Mouse (Mus musculus) retina, postnatal 1 day (tissue): ENCODE data around the gene Slc22a7.

Source experiments
- DNase-seq: peaks from one replicate; pipeline ENCODE4 v3.0.0-alpha.2; 2012

Gene Slc22a7

DNA sequence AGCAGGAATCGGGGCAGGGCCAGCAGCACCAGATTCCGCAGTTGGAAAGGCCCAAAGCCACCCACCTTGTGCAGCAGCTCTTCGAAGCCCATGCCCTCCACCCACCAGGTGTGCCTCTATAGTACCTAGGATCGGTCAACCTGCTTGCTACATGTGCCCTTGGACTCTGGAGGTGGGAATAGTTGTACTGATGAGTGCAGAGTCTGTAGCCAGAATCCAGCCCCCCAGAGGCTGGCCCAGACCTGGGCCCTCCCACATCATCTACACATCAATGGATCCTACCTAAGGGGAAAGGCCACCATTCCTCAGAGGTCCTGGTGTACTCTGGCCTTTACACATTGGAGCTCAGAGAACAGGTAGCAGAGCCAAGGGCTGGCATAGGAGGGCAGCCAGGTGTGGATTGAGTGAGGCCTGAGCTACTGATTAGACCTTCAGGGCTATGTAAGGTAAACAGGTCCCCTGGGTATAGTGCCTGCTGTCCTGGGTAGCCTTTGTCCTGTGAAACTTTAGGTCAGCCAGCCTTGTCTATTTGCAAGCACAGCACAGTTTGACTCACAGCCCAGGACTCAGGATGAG, at the start of gene Slc22a7:
Gene Slc22a7 (minus strand): TSS at position 160 of the 576 bp plus-strand sequence.
- no peak for DNase-seq

DNA sequence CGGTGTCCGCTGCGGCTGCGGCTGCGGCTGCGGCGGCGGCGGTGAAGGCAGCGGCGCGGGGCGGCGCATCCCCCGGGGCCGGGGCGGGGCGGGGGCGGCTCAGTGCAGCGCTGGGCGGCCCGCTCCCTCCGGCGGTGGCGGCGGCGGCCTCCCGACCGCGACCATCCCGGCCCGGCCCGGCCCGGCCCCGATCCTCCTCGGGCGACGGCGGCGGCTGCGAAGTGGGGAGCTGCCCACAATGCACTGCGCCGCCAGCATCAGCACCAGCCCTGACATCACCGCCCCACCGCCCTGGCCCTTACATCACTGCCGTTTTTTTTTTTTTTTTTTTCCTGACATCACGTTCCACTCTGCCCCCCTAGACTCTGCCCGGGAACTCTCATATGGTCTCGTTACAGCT, 49.2 kb upstream of the Slc22a7 start, which contains the start of gene Ttbk1:
Gene Ttbk1 (minus strand): TSS at position 245 of the 400 bp plus-strand sequence.
- peak; percentile 72 for DNase-seq

DNA sequence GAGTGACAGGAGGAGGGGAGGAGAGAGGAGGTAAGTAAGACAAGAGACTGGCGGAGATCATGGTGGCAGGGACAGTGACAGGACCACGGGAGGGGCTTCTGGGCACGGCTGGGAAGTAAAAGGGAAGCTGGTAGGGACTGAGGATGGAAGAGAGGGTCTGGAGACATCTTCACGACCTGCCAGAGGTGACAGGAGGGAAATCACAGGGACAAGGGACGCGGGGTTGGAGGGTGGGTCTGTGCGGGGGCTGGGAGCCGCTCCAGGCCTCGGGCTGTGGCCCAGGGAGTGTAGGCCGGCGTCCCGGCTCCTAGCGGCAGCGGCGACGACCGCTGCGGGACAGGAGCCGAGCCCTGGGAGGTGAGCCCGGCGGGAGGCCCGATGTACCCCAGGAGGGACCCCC, 48.7 kb upstream of the Slc22a7 start:
- peak; percentile 28 for DNase-seq

DNA sequence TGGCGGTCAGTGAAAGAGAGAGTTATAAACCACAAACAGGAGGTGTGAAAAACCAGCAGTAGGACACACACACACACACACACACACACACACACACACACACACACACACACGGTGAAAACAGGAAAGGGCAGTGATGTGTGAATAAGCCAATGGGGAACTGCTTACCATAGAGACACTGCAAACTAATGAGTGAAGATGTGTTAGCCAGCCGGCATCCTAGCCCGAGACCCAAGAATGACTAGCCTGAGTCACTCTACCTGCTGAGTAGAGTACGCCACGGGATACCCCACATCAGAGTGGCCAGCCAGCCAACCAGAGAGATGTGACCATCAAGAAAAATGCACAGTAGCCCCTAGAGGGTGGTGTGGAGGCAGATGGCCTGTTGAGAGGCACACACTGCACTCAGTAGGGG, 46.2 kb upstream of the Slc22a7 start:
- DNase-seq = peak; percentile 58

DNA sequence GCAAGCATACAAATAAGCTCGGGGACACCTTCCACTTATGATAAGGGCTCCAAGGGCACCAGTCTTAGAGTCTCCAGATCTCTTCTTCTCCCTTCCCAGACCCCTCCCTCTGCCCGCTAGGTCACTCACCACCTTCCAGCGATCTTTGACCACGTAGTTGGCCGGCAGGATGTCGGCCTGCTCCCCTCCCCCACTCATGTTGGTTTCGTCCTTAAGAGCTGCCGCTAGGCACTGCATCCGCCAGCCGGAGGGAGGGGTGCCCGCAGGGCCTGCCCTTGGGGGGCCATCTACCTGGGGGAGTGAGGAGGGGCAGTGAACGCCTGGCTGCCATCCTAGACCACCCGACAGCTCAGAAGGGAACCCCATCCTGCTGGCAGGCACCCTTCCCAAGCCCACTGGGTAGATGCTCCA, 45.8 kb upstream of the Slc22a7 start:
- DNase-seq = peak; percentile 53

DNA sequence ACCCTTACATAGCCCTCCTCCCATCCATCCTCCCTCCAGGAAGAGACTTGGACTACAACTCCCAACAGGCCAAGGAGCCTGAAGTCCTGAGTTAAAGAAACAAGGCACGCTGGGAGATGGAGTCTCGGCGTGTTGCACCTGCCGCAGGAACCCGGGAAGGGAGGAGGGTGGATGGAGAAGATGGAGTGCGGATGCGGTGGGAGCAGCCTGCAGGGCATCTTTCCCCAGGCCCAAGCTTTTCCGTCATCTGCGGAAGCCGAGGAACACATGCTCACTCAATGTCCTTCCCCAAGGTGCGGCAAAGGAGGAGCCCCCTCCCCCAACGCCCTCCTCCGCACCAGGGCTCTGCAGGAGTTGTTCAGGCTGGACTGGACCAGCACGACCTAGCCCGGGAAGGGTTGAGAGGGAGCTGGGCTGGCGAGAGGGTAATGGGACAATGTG, 45.3 kb upstream of the Slc22a7 start:
- DNase-seq = peak; percentile 84

DNA sequence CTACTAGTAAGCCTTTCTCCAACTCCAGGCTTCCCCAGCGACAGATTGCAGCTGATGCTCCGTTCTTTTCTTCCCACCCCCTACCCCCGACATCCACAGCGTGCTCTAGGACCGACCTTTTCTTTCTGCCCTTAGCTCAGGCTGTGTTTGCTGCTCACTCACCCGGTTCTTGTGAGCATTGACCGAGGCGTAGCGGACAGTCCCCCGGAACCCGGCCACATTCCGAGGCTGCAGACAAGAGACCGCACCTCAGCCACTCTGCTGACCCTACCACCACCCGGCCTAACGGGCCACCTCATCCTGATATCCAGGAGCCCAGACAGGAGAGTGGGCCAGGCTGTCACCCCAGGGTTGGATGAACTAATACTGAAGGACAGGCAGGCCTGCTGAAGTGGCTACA, 39.0 kb upstream of the Slc22a7 start:
- no peak for DNase-seq

DNA sequence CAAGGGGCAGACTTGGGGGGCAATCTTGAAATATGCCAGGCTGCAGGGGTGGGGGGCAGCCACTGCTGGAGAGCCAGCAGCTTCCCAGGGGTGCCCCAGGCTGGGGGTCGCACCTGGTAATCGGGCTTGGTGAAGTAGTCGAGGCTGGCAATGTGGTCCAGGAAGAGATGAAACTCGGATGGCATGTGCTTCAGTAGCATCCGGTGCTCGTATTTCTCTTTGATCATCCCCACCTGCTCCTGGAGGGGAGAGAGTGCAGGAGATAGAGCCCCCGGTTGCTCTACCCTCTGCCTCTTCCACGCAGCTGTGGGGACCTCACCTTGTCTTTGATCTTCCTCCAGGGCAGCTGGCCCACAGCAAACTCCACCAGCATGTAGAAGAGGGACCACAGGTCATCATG, 38.3 kb upstream of the Slc22a7 start:
- DNase-seq = no peak

DNA sequence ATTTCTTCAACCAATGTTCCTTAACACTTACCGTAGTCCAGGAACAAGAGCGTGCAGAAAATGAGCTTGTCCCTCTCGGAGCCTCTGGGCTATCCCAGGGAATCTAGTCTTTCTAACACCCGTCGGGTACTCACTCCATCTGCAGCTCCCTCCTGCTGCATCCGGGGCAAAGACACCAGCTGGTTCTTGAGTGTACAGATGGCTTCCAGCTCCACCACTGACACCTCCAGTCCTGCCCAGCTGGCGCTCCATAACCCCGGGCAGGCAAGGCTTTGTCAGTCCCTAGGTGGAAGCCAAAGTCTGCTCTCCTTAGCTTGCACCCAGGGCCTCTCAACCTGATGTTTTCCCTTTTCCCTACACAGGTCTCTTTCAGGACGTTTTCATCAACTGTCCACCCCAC, 29.6 kb upstream of the Slc22a7 start:
- DNase-seq = peak; percentile 64

DNA sequence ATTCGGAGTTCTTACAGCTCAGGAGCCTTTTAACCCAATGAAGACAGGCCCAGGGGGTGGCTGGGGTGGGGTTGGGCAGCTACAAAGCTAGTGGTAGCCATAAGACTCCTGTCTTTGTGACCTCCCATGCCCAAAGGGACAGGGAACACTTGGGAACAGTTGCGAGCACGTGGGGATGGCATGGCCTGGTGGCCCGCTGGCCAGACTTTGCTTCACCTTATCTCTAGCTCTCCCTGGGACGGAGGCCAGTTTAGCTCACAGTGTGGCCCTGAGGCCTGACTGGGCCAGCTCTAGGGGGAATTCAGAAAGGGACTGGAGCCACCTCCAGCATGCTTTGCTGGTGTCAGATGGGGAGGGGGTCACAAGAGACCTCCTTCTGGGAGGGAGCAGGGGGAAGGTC, 24.0 kb upstream of the Slc22a7 start:
- DNase-seq = no peak

DNA sequence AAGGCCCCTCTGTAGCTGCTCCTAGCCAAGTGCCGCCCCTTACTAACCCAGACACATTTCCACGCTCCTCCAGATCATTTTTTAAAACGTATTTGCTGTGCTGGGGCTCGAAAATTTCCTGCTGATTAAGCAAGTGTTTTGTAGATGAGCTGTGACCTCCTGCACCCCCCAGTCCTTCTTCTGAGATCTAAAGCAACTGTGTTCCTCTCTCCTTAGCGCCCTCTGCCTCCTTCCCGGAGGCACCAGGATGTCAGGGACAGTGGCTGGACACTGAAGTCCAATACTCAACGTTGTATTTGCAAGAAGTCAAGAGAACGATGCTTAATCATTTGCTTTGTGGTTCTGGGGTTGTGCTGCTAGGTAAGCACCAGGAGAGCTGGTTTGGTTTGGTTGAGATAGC, 23.1 kb upstream of the Slc22a7 start:
- DNase-seq = peak; percentile 33

DNA sequence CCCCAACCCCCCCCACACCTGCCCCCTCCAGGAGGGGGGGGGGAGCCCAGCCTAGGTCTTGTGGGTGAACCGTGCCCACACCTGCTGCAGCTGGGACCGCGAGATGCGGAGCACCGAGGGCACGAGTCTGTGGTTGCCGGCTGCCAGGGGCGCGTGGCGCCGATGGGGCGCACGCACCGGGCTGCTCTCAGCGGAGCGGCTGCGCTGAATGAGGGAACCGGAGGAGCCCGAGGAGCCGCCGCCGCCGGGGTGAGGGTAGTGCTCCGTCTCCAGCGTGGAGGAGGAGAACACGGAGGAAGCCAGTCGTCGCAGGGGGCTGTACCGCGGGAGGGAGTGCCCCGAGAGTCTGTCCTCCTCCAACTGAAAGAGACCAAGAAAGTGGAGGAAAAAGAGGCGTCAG, 22.4 kb upstream of the Slc22a7 start:
- no peak for DNase-seq

DNA sequence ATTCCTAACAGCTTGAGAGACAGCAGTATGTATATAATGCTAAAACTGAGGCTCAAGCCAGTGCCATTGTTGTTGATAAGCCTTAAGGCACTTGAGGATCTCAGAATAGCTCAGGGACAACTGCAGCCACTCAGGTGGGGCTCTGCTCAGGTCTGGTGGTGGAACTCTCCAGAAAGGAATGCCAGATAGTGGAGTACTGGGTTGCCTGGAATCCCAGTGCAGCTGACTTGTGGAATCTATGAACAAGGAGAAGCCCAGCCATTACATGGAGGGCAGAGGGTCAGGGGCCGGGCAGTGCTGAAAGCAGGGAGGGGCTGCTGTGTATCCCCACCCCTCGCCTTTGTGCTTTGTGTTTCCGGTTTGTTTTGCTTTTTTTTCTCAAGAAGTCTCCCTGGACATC, 20.2 kb upstream of the Slc22a7 start:
- DNase-seq = no peak

DNA sequence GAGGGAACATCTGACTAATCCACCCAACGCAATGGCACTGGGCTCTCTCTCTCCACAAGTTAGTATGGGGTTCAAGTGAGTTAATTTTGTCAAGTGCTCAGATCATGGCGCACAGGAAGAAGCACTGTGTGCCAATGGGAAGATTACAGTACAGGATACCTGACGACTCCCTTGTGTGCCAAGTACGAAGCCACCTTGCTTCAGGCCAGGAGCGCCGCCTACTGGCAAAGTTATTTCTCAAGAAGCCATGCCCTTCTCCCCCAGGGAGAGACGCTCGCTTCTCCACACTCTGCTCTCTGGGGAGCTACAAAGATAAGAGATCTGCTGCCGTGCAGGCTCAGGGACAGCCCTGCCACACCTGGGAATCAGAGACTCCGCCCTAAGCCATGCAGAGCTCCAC, 19.5 kb upstream of the Slc22a7 start:
- peak; percentile 56 for DNase-seq

DNA sequence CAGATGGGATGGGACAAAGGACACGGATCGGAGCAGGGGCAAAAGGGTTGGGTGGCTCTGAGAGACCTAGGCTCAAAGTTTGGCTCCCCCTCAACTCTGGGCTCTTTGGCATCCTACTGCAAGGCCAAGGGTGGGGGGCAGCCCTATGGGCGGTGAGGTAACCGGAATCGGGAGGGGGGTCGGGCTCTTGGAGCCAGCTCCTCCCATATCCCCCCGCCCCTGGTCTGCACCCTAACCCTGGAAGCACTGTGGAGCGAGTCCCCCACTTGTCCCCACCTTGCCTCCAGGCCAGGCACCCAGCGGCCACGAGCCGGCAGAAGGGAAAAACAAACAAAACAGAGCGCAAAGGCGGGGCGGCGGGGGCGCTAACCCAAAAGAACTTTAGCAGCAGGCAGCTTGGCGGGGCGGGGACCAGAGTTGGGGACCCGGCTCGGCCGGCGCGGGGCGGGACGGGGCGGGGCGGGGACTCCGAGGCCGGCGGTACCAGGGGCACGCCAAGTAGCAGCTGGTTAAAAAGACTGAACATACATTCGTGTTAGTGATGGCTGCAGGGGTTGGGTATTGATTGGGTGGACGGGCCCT, 16.9 kb upstream of the Slc22a7 start:
- DNase-seq = peak; percentile 63

DNA sequence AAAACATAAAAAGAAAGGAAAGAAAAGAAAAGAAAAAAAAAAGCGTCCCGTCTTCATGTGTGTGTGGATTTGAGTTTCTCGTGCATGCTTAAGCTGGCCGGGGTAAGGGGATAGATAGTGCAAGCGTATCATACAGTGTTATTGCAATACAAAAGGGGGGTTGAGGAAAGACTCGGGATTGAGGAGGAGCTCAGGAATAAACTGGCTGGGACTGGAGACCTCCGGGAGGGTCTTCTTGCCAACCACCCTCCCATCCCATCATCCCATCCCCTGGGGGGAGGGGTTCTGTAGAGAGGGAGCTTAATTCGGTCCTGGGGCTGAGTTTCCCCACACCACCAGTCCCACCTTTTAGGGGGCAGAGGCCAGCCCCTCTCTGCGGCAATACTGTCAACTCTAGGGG, 16.3 kb upstream of the Slc22a7 start:
- DNase-seq = peak; percentile 55

DNA sequence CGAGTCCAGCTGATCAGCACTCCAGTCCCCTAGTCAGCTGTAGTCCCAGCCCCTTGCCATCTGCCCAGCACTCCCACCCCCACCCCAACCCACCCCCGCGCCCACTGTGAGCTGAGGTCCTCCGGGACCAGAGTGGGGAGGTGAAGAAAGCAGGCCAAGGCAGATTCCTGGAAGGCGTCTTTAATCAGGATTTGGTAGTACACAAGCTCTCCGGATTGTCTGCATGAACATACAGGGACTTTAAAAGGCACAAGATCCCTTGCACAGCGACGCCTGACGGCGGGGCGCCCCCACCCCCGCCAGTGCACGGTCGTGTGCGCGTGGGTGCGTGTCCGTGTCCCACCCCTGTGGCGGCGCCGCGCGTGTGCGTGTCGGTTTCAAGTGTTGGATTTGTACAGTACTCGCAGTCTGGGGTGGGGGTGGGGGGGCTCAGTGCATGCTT, 15.7 kb upstream of the Slc22a7 start:
- DNase-seq = peak; percentile 82

DNA sequence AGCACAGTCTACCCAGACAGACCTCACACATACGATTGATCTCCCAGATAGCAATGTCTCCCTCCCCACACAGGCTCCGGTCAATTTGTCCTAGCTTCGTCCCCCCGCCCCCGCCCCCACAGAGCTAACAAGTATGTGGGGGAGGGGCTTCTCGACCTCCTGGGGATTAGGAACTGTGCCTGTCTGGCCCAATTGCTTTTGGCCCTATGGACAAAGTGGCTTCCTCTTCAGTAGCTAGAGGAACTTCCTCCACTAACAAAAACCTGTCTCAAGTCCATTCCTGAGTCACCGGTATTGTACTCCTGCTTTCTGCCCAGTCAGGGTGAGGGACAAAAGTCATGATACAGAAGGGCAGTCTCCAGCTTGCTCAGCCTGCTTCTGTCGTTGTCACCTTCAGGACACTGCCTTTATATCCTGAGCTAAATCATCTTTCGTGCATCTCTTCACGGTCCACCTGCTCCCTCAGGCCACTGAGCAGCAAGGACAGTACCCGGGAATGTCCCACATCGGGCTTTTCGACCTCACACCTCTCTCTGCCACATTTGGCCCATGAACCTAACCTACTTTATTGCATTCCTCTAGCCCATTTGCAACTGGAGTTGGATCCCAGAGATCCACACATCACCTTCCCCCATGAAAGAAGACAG, 15.2 kb upstream of the Slc22a7 start:
- DNase-seq = peak; percentile 52

DNA sequence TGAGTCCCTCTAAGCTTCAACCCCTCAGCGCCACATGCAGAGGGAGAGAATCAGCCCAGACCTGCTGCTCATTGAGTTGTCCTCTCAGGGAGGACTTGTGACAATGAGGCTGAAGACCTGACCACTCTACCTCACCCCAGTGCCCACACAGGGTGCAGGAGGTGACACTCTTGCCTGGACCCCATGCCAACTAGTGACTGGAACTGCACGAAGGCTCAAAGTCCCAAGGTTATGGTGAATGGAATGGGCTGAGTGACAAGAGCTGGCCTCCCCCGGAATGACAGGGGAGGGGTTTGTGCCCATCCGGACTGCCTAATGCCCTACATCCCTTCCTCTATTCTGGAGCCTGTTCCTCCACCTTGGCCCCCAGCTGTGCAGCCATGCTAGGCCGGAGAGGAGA, 14.4 kb upstream of the Slc22a7 start:
- no peak for DNase-seq

DNA sequence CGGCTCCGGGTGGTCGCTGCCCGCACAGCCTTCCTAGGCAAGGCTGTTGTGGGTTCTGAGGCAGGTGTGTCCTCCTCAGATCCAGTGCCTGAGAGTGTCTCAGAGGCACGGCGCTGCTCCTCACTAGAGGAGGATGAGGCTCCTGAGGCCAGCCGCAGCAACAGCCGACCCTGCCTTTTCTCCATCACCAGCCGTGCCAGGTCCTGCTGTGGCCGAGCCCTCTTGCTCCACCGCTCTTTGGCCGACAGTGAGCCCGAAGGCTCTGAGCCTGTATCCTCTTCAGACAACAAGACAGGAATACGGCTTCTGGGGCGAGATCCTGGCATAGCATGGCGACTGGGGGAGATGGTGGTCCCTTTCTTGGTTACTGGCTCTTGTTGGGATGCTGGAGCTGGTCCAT, 8.0 kb upstream of the Slc22a7 start:
- DNase-seq = no peak

DNA sequence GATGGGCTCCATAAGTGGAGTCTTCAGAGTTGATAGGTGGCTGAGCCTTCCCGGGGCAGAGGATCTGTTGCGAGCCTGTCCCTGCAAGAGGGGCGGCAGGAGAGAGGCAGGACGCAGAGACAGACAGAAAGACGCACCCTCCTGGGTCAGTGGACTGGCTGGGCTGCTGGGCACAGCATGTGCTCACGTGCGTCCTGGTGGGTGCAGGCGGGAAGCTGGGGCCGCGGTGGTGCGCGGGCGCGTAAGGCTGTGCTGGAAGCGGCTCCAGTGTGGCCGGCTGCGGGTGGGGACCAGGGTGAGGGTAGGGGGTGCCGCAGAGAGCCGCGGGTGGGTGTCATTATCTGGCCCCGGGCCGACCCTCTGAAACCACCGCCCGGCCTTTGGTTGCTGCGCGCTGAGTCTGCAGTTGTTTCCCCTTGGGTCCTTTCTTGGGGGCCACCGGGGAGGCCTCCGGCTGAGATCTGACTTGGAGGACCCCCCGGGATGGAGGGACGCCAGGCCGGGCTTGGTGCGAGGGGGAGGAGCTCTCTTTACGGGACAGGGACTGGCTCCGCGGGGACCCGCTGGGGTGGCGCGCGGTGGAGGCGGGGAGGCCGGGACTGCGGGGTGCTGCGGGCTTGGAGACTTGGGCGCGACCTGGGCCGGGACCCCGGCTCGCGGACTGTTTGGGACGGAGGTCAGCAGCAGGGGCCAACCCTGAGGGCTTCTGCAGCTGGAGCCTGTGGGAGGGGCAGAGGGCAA, 6.8 kb upstream of the Slc22a7 start:
- no peak for DNase-seq

DNA sequence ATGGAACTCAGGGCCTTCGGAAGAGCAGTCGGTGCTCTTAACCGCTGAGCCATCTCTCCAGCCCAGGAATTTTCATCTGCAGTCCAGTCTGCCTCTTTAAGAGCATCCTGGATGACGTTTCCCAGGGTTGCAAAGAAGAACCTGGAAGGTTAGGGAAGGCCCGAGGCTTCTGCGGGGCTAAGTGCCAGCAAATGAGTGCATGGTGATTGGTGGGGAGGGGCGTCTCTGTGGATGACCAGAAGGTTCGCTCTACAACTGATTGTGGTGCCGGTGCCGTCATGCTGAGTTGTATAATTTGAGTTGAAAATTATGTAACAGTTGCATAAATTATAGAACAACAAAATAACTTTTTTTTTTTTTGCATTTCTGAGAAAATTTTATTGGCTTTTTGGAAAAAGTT, 919 bp upstream of the Slc22a7 start:
- DNase-seq = no peak

DNA sequence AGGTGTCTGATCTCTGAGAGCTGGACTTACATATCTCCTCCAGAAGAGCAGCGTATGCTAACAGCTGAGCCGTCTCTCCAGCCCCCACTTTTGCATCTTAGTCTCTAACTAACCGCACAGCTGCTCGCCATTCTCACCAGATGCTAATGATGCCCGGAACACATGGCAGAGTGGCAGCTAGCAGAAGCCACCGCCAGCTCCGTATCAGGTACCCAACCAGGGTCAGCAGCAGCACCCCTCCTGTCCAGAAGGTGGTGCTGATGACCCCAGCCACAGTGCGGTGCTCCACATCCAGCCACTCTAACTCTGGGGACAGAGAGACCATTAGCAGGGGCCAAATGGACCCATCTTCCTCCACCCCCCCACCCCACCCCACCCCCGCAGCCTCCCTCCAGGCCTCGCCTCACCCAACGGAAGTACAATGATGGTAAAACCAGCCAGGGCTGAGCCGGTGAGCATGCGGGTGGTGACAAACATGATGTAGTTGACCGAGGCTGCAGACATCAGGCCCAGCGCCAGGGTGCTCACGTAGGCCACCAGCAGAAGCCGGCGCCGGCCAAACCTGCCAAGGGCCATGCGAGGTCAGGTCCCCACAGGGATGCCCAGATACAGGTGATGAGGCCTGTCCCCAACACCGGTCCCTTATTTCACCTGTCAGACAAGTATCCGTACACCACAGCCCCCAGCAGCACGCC, 1.4 kb downstream of the Slc22a7 start:
- DNase-seq = peak; percentile 71
